Mouse (Mus musculus) bone marrow macrophage, adult 2 months (primary cell): ENCODE measurements around the gene Skint5. TPM values are rescaled to one million over a fixed set of nuclear protein-coding genes. Genes with fewer than 3 reads are reported as not detected.
"Not testable (repeated sequence)": the region's sequence is repeated elsewhere in the genome, so short reads cannot be mapped to it uniquely, and the experiment has no call there.

Source experiments
- H3K27ac ChIP-seq: 2 replicates; pipeline ENCODE4 v1.5.1; 2012; ENCODE audit warnings: low read depth, low read length; ENCODE audit not compliant: insufficient read depth
- H3K4me1 ChIP-seq: 2 replicates; pipeline ENCODE4 v1.6.1; 2012; ENCODE audit warnings: low read length; ENCODE audit not compliant: control insufficient read depth, insufficient read depth
- H3K4me3 ChIP-seq: 2 replicates; pipeline ENCODE4 v1.5.1; 2012; ENCODE audit warnings: mild to moderate bottlenecking, low read length, moderate library complexity; ENCODE audit not compliant: insufficient read depth
- CTCF ChIP-seq: IDR thresholded peaks from 2 replicates; pipeline ENCODE4 v1.5.1; 2012; ENCODE audit warnings: low read depth, mild to moderate bottlenecking, low read length, moderate library complexity
- POLR2A ChIP-seq: IDR thresholded peaks from 2 replicates; pipeline ENCODE4 v1.6.1; 2012; ENCODE audit warnings: mild to moderate bottlenecking, low read depth, low read length, borderline replicate concordance
- polyA plus RNA-seq: library from polyadenylated mRNA; stranded (reverse); fragments of >200 nt; gene quantifications from 2 replicates; pipeline ENCODE4 v1.2.4, GENCODE M21; 2012; ENCODE audit not compliant: missing spikeins, insufficient read depth, insufficient read length

Gene Skint5
- not detected in 2 replicates for polyA plus RNA-seq

- no peaks in the 10 kb centered on the region for H3K4me1 ChIP-seq
- H3K4me3 ChIP-seq = no peak within 1 kb of the TSS
- TF ChIP-seq CTCF = no peak
- no peak for TF ChIP-seq POLR2A
- H3K27ac ChIP-seq = no peak within 1 kb of the TSS
Observed at GRCm38 (mm10) chr4:113999403-113999802, at the start of gene Skint5. Skint5 (minus strand) TSS chr4:113999503.

GRCm38 (mm10) chr4:113957343-113957742 is 42.0 kb downstream of the Skint5 start:
- TF ChIP-seq CTCF (no peak), POLR2A (no peak)
- Histone ChIP-seq H3K4me3 (no peak overlapping the region), H3K4me1 (no peaks in the 10 kb centered on the region), H3K27ac (no peak overlapping the region)

- TF ChIP-seq CTCF (no peak), POLR2A (no peak)
Observed at GRCm38 (mm10) chr4:113764182-113764581, 235.1 kb downstream of the Skint5 start.

GRCm38 (mm10) chr4:113763684-113764083 is 235.6 kb downstream of the Skint5 start:
- Histone ChIP-seq H3K4me1 (no peaks in the 10 kb centered on the region), H3K4me3 (no peak overlapping the region), H3K27ac (no peak overlapping the region)
- no peak for TF ChIP-seq CTCF
- TF ChIP-seq POLR2A = no peak

More at GRCm38 (mm10) chr4:113764182-113764581, 235.1 kb downstream of the Skint5 start:
- no peaks in the 10 kb centered on the region for H3K4me1 ChIP-seq
- no peak overlapping the region for H3K4me3 ChIP-seq
- no peak overlapping the region for H3K27ac ChIP-seq

GRCm38 (mm10) chr4:113448230-113448629 is 551.1 kb downstream of the Skint5 start:
- not testable (repeated sequence) for H3K4me3 ChIP-seq, H3K27ac ChIP-seq, H3K4me1 ChIP-seq

Other genes starting within 250 kb of the Skint5 start
- not detected in 2 replicates for gene Skint11, start 163.9 kb upstream of the Skint5 start, polyA plus RNA-seq